Mouse (Mus musculus) liver, embryonic 14.5 days (tissue): ENCODE data around the gene St6galnac3. TPM values are rescaled to one million over a fixed set of nuclear protein-coding genes. Genes with fewer than 3 reads are reported as not detected.

Source experiments
- ATAC-seq: fragments of 200-750 bp; cut with Nextera tagmentation; 2 replicates; pipeline ENCODE4 v1.8.0; 2017; ENCODE audit warnings: moderate number of reproducible peaks, mild to moderate bottlenecking, moderate library complexity; ENCODE audit not compliant: insufficient read depth
- DNase-seq, 3 experiments: peaks; one replicate each; pipeline ENCODE4 v3.0.0-alpha.2; 2012 to 2013; ENCODE audit warnings: low read depth in 3 of 3, low spot score in 3 of 3
- H3K27ac ChIP-seq: fragments of 300-500 bp; sonication (generic); 2 replicates; pipeline ENCODE4 v1.5.1; 2014; ENCODE audit warnings: moderate library complexity, mild to moderate bottlenecking, control low read depth, inconsistent platforms
- H3K27me3 ChIP-seq: fragments of 300-500 bp; sonication (generic); 2 replicates; pipeline ENCODE4 v1.6.1; 2014; ENCODE audit warnings: mild to moderate bottlenecking, low read length, moderate library complexity; ENCODE audit not compliant: control insufficient read depth, insufficient read depth
- H3K36me3 ChIP-seq: fragments of 300-500 bp; sonication (generic); replicated peaks from 2 replicates; pipeline ENCODE4 v1.6.1; 2014; ENCODE audit warnings: low read depth; ENCODE audit not compliant: control insufficient read depth, insufficient read depth
- H3K4me1 ChIP-seq, 2 experiments: fragments of 200-500 bp in 1 of 2; fragments of 300-500 bp in 1 of 2; sonication (generic) in 1 of 2; replicated peaks; 2 replicates each; pipeline ENCODE4 v1.6.1; 2012 to 2014; ENCODE audit warnings: antibody characterized with exemption in 1 of 2, inconsistent platforms in 1 of 2, low read length in 1 of 2; ENCODE audit not compliant: control insufficient read depth in 2 of 2, insufficient read depth in 2 of 2
- H3K4me2 ChIP-seq: fragments of 300-500 bp; sonication (generic); 2 replicates; pipeline ENCODE4 v1.6.1; 2014; ENCODE audit warnings: low read depth, mild to moderate bottlenecking, control low read depth, moderate library complexity
- H3K4me3 ChIP-seq, 2 experiments: fragments of 200-500 bp in 1 of 2; fragments of 300-500 bp in 1 of 2; sonication (generic) in 1 of 2; 2 replicates each; pipeline ENCODE4 v1.5.1; 2012 to 2014; ENCODE audit warnings: low read depth in 2 of 2, low read length in 2 of 2, mild to moderate bottlenecking in 2 of 2, control low read depth in 1 of 2, inconsistent platforms in 1 of 2, moderate library complexity in 1 of 2; ENCODE audit not compliant: insufficient read depth in 1 of 2
- H3K9ac ChIP-seq: fragments of 300-500 bp; sonication (generic); replicated peaks from 2 replicates; pipeline ENCODE4 v1.6.1; 2014; ENCODE audit warnings: mild to moderate bottlenecking, control low read depth, moderate library complexity
- H3K9me3 ChIP-seq: fragments of 300-500 bp; sonication (generic); 2 replicates; pipeline ENCODE4 v1.6.1; 2016; ENCODE audit warnings: low read length, mixed read lengths; ENCODE audit not compliant: control insufficient read depth
- CTCF ChIP-seq: IDR thresholded peaks from 2 replicates; pipeline ENCODE4 v1.5.1; 2016; ENCODE audit warnings: antibody characterized with exemption, low read depth, control low read depth
- EP300 ChIP-seq: IDR thresholded peaks from 2 replicates; pipeline ENCODE4 v1.6.1; 2016; ENCODE audit warnings: antibody characterized with exemption, low read depth
- WGBS: fragments of 180-500 bp; shearing (Covaris S2); extraction: QIAGEN DNeasy Blood & Tissue Kit; methylation state at CpG from one replicate; pipeline ENCODE4 v1.1.7; 2014; ENCODE audit not compliant: insufficient replicate concordance; 5-methylcytosine and 5-hydroxymethylcytosine counted together
- polyA plus RNA-seq, 2 experiments: library from polyadenylated mRNA; depleted of rRNA in 1 of 2; stranded (reverse) in 1 of 2; unstranded in 1 of 2; fragments of >200 nt; fragmentation: Nextera tagmentation in 1 of 2; extraction: Ambion mirVana in 1 of 2; gene quantifications; 2 replicates each; pipeline versions ENCODE4 v1.2.1 to v1.2.3; 2012 to 2014

Gene St6galnac3
- polyA plus RNA-seq, 2 experiments, result 2.9 to 5.7 TPM

GRCm38 (mm10) chr3:153529174-153529573 lies 195.8 kb downstream of the St6galnac3 start:
- H3K36me3 ChIP-seq, result no peaks in the 10 kb centered on the region
- H3K4me3 ChIP-seq, result no peak overlapping the region
- no peaks in the 10 kb centered on the region for H3K27me3 ChIP-seq
- 72% methylated on average over 6 of the region's 6 CpGs for WGBS
- no peak overlapping the region for H3K9ac ChIP-seq
- no peak overlapping the region for H3K27ac ChIP-seq
- peaks cover 0 to 5% of the 10 kb centered on the region in 2 experiments; a peak in 2 of 4 replicates for H3K4me1 ChIP-seq
- no peaks in the 10 kb centered on the region for H3K9me3 ChIP-seq
- TF ChIP-seq CTCF (no peak), EP300 (no peak)
- DNase-seq, result no peak
- H3K4me2 ChIP-seq, result no peak overlapping the region
- no peak for ATAC-seq

GRCm38 (mm10) chr3:153525151-153525768 lies 199.7 kb downstream of the St6galnac3 start:
- no peak for TF ChIP-seq EP300
- TF ChIP-seq CTCF, result no peak
- H3K27ac ChIP-seq, result no peak overlapping the region
- WGBS, result 81% methylated on average over 6 of the region's 6 CpGs
- H3K36me3 ChIP-seq, result no peaks in the 10 kb centered on the region
- no peak for DNase-seq
- peaks cover 0 to 5% of the 10 kb centered on the region in 2 experiments; a peak in 2 of 4 replicates for H3K4me1 ChIP-seq
- H3K27me3 ChIP-seq, result no peaks in the 10 kb centered on the region
- no peak for ATAC-seq
- no peak overlapping the region for H3K4me2 ChIP-seq
- no peak overlapping the region for H3K4me3 ChIP-seq
- no peak overlapping the region for H3K9ac ChIP-seq
- no peaks in the 10 kb centered on the region for H3K9me3 ChIP-seq

DNA sequence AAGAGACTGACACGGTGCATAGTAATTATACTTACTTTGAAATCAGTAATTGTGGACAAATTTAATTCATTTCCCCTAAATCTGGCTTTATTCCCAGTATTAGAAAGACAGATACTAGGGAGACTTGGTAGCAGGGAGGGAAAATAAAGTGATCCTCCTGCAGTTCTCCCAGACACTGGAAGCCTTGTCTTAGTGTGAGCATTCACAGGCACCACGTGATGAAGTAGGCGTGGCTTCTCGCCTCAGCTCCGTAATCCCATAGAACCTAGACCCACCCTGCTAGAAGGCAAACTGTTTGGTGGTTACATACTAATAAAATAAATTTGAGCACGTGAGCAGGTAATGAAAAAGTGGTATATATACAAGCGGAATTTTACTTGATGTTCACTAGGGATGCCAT lies 208.1 kb downstream of the St6galnac3 start:
- 71% methylated on average over 7 of the region's 7 CpGs for WGBS
- H3K4me2 ChIP-seq, result no peak overlapping the region
- H3K4me3 ChIP-seq, result no peak overlapping the region
- ATAC-seq (no peak), DNase-seq (no peak)
- no peaks in the 10 kb centered on the region for H3K9me3 ChIP-seq
- TF ChIP-seq CTCF, result no peak
- TF ChIP-seq EP300, result no peak
- no peak overlapping the region for H3K27ac ChIP-seq
- no peaks in the 10 kb centered on the region for H3K27me3 ChIP-seq
- no peaks in the 10 kb centered on the region for H3K4me1 ChIP-seq
- H3K36me3 ChIP-seq, result no peaks in the 10 kb centered on the region
- no peak overlapping the region for H3K9ac ChIP-seq

DNA sequence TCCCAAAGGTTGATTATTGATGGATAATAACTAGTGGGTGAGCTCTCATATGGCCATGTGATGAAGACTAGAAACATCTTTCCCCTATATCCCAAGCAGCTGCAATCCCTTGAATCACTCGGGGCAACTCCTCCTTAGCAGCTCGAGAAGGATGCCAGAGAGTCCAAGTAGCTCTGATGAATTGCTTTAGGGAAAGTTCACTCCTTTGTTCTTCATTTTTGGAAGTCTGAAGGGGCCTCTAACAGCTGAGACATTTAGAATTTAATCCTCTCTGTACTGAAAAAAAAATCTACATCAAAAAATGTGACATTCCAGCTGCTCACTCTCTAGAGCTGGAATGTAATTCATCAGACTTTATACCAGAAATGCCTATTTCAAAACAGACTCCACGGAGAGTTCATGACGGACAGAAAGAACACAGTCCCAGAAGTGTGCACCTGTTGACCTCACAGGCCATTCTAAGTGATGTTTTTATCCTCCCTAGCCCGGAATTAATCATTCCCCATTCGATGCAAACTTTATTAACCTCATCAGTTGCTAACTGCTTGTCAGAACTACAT lies 211.4 kb downstream of the St6galnac3 start:
- H3K4me1 ChIP-seq, result peaks cover 0 to 4% of the 10 kb centered on the region in 2 experiments; a peak in 2 of 4 replicates
- no peak overlapping the region for H3K27ac ChIP-seq
- H3K4me2 ChIP-seq, result no peak overlapping the region
- WGBS, result 70% methylated on average over 6 of the region's 6 CpGs
- DNase-seq (no peak), ATAC-seq (no peak)
- no peaks in the 10 kb centered on the region for H3K9me3 ChIP-seq
- no peaks in the 10 kb centered on the region for H3K27me3 ChIP-seq
- H3K9ac ChIP-seq, result no peak overlapping the region
- H3K36me3 ChIP-seq, result no peaks in the 10 kb centered on the region
- H3K4me3 ChIP-seq, result no peak overlapping the region
- no peak for TF ChIP-seq CTCF
- no peak for TF ChIP-seq EP300

DNA sequence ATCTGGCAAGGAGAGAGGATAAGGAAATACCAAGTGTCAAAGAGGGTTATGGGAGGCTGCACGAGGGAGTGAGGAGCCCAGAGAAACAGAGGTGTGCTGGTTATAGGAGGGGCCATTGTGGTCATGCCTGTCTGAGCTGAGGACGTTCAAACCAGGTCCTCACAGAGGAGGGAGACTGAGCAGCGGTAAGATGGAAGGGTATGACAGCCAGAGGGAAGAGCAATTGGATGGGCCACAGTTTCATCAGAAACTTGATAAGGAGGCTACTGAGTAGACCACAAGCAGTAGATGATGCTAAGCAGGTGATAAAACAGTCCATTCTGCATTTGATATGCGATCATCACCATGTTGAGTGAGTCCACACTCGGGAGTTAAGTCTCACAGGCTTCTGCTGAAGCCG lies 212.4 kb downstream of the St6galnac3 start:
- H3K4me3 ChIP-seq, result no peak overlapping the region
- no peaks in the 10 kb centered on the region for H3K36me3 ChIP-seq
- no peak overlapping the region for H3K4me2 ChIP-seq
- no peak for ATAC-seq
- 57% methylated on average over 6 of the region's 6 CpGs for WGBS
- TF ChIP-seq CTCF (no peak), EP300 (no peak)
- H3K4me1 ChIP-seq, result peaks cover 0 to 4% of the 10 kb centered on the region in 2 experiments; a peak in 2 of 4 replicates
- H3K27ac ChIP-seq, result no peak overlapping the region
- no peak for DNase-seq
- no peaks in the 10 kb centered on the region for H3K9me3 ChIP-seq
- H3K27me3 ChIP-seq, result no peaks in the 10 kb centered on the region
- H3K9ac ChIP-seq, result no peak overlapping the region
